Mouse (Mus musculus): ENCODE results near the gene Pdcd1lg2. TPM values are rescaled to one million over a fixed set of nuclear protein-coding genes. Genes with fewer than 3 reads are reported as not detected.

The Pdcd1lg2 gene
- polyA plus RNA-seq, 1 experiment from 2014 or later, result not detected

- Histone ChIP-seq H3K4me3 (ENCODE audit: low read depth, low read length) (no peak overlapping the region), H3K4me2 (ENCODE audit: low read depth, severe bottlenecking) (no peak overlapping the region), H3K27ac (replicated peaks; ENCODE audit: low read depth, low read length) (no peak overlapping the region), H3K9ac (ENCODE audit: low read length) (no peak overlapping the region), H3K36me3 (ENCODE audit: control insufficient read depth, insufficient read depth, low read length) (no peaks in the 10 kb centered on the region), H3K27me3 (ENCODE audit: control insufficient read depth, insufficient read depth, low read length) (no peaks in the 10 kb centered on the region), H3K4me1 (ENCODE audit: control insufficient read depth, insufficient read depth, low read length) (peaks cover 7% of the 10 kb centered on the region), H3K9me3 (ENCODE audit: control insufficient read depth, low read length) (no peaks in the 10 kb centered on the region)
- no peak for ATAC-seq (ENCODE audit: insufficient number of reproducible peaks, low FRiP score, low TSS enrichment, low read depth)
- 74% methylated on average over 4 of the region's 4 CpGs for WGBS
- DNase-seq (ENCODE audit: low spot score), result no peak
These were observed 64.5 kb downstream of the Pdcd1lg2 start for GRCm38 (mm10) chr19:29475210-29475620.

DNA sequence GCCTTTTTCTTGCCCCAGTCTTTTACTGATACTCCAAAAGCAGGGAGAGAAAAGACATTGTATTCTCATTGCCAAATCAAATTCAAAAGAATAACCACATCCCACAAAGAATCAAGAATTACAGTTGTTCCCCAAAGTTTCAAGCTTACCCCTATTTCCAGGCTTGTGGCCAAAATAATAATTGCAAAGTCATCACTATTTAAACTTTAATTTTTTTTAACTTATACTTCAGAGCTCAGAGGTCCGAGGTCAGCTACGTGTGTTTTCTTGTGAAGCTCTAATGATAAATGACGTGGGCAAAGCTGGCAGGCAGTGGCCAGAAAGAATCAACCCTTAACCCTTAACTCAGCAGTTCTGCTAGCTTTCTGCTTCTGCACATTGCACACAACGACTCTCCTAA, 67.9 kb downstream of the Pdcd1lg2 start:
- H3K4me1 ChIP-seq (ENCODE audit: control insufficient read depth, insufficient read depth, low read length), result no peaks in the 10 kb centered on the region
- no peaks in the 10 kb centered on the region for H3K9me3 ChIP-seq (ENCODE audit: control insufficient read depth, low read length)
- H3K9ac ChIP-seq (ENCODE audit: low read length), result no peak overlapping the region
- no peak overlapping the region for H3K27ac ChIP-seq (replicated peaks; ENCODE audit: low read depth, low read length)
- 28% methylated on average over 4 of the region's 4 CpGs for WGBS
- no peaks in the 10 kb centered on the region for H3K27me3 ChIP-seq (ENCODE audit: control insufficient read depth, insufficient read depth, low read length)
- no peak overlapping the region for H3K4me2 ChIP-seq (ENCODE audit: low read depth, severe bottlenecking)
- ATAC-seq (ENCODE audit: insufficient number of reproducible peaks, low FRiP score, low TSS enrichment, low read depth) (no peak), DNase-seq (ENCODE audit: low spot score) (no peak)
- H3K4me3 ChIP-seq (ENCODE audit: low read depth, low read length), result no peak overlapping the region
- no peaks in the 10 kb centered on the region for H3K36me3 ChIP-seq (ENCODE audit: control insufficient read depth, insufficient read depth, low read length)

DNA sequence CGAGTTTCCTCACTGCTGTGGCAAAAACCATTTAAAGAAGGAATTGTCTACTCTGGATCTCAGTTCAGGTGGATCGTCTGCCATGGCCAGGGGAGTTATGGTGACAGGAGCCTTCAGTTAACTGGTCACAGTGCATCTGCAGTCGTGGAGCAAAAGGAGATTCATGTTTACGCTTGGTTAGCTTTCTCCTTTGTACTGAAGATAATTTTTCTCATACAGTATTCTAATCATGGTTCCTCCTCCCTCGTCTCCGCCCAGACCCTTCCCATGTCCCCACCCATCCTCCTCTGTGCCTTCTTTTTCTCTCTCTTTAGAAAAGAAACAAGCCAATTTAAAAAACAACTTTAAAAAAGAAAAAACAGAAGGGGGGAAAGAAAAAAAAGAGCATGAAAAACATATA, 70.9 kb downstream of the Pdcd1lg2 start:
- no peak for ATAC-seq (ENCODE audit: insufficient number of reproducible peaks, low FRiP score, low TSS enrichment, low read depth)
- H3K27me3 ChIP-seq (ENCODE audit: control insufficient read depth, insufficient read depth, low read length), result no peaks in the 10 kb centered on the region
- H3K9ac ChIP-seq (ENCODE audit: low read length), result no peak overlapping the region
- H3K4me3 ChIP-seq (ENCODE audit: low read depth, low read length), result no peak overlapping the region
- 84% methylated on average over 6 of the region's 6 CpGs for WGBS
- H3K36me3 ChIP-seq (ENCODE audit: control insufficient read depth, insufficient read depth, low read length), result no peaks in the 10 kb centered on the region
- no peak for DNase-seq (ENCODE audit: low spot score)
- H3K4me2 ChIP-seq (ENCODE audit: low read depth, severe bottlenecking), result no peak overlapping the region
- H3K4me1 ChIP-seq (ENCODE audit: control insufficient read depth, insufficient read depth, low read length), result no peaks in the 10 kb centered on the region
- no peak overlapping the region for H3K27ac ChIP-seq (replicated peaks; ENCODE audit: low read depth, low read length)
- no peaks in the 10 kb centered on the region for H3K9me3 ChIP-seq (ENCODE audit: control insufficient read depth, low read length)

DNA sequence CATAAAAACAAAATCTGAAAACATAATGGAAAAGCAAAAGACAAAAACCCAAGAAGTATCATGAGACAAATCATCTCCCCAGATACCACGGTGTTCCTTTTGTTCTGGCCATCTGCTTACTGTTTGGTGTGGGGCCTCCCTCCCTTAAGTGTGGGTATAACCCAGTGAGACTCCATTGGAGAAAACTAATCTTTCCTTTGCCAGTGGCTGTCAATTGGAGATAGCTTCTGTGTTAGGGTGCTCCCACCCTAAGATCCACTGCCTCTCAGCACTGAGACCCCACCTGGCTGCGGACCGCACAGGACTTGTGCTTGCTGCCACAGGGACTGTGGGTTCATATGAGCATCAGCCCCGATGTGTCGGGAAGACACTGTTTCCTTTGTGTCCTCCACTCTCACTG, 71.4 kb downstream of the Pdcd1lg2 start:
- no peak for DNase-seq (ENCODE audit: low spot score)
- Histone ChIP-seq H3K4me3 (ENCODE audit: low read depth, low read length) (no peak overlapping the region), H3K4me1 (ENCODE audit: control insufficient read depth, insufficient read depth, low read length) (no peaks in the 10 kb centered on the region), H3K4me2 (ENCODE audit: low read depth, severe bottlenecking) (no peak overlapping the region), H3K9ac (ENCODE audit: low read length) (no peak overlapping the region), H3K9me3 (ENCODE audit: control insufficient read depth, low read length) (no peaks in the 10 kb centered on the region), H3K36me3 (ENCODE audit: control insufficient read depth, insufficient read depth, low read length) (no peaks in the 10 kb centered on the region), H3K27ac (replicated peaks; ENCODE audit: low read depth, low read length) (no peak overlapping the region), H3K27me3 (ENCODE audit: control insufficient read depth, insufficient read depth, low read length) (no peaks in the 10 kb centered on the region)
- 82% methylated on average over 5 of the region's 5 CpGs for WGBS
- ATAC-seq (ENCODE audit: insufficient number of reproducible peaks, low FRiP score, low TSS enrichment, low read depth), result no peak

DNA sequence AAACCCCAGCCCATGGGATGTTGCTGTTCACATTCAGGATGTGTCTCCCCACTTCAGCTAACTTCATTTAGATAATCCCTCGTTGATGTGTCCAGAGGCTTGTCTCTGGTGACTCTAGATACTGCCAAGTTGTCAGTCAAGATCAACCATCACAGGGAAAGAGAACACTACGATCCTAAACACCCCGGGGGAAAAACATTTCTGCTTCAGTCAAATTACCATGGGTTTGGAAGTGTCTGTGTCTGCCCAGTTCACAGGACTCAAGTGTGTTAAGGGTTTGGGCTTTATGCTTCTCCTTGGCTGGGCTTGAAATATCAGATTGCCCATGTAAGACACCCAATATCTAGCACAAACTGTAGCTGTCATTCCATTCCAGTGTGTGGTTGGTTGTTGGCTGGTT, 71.9 kb downstream of the Pdcd1lg2 start:
- DNase-seq (ENCODE audit: low spot score) (no peak), ATAC-seq (ENCODE audit: insufficient number of reproducible peaks, low FRiP score, low TSS enrichment, low read depth) (no peak)
- no peaks in the 10 kb centered on the region for H3K4me1 ChIP-seq (ENCODE audit: control insufficient read depth, insufficient read depth, low read length)
- no peak overlapping the region for H3K9ac ChIP-seq (ENCODE audit: low read length)
- H3K36me3 ChIP-seq (ENCODE audit: control insufficient read depth, insufficient read depth, low read length), result no peaks in the 10 kb centered on the region
- H3K4me2 ChIP-seq (ENCODE audit: low read depth, severe bottlenecking), result no peak overlapping the region
- no peak overlapping the region for H3K4me3 ChIP-seq (ENCODE audit: low read depth, low read length)
- no peaks in the 10 kb centered on the region for H3K9me3 ChIP-seq (ENCODE audit: control insufficient read depth, low read length)
- H3K27me3 ChIP-seq (ENCODE audit: control insufficient read depth, insufficient read depth, low read length), result no peaks in the 10 kb centered on the region
- 78% methylated on average over 3 of the region's 3 CpGs for WGBS
- H3K27ac ChIP-seq (replicated peaks; ENCODE audit: low read depth, low read length), result no peak overlapping the region

GRCm38 (mm10) chr19:29483386-29483785, 72.7 kb downstream of the Pdcd1lg2 start:
- Histone ChIP-seq H3K27ac (replicated peaks; ENCODE audit: low read depth, low read length) (no peak overlapping the region), H3K27me3 (ENCODE audit: control insufficient read depth, insufficient read depth, low read length) (no peaks in the 10 kb centered on the region), H3K9me3 (ENCODE audit: control insufficient read depth, low read length) (no peaks in the 10 kb centered on the region), H3K9ac (ENCODE audit: low read length) (no peak overlapping the region), H3K4me3 (ENCODE audit: low read depth, low read length) (no peak overlapping the region), H3K4me1 (ENCODE audit: control insufficient read depth, insufficient read depth, low read length) (no peaks in the 10 kb centered on the region), H3K4me2 (ENCODE audit: low read depth, severe bottlenecking) (no peak overlapping the region), H3K36me3 (ENCODE audit: control insufficient read depth, insufficient read depth, low read length) (no peaks in the 10 kb centered on the region)
- ATAC-seq (ENCODE audit: insufficient number of reproducible peaks, low FRiP score, low TSS enrichment, low read depth), result no peak
- DNase-seq (ENCODE audit: low spot score), result no peak
- 87% methylated on average over 2 of the region's 2 CpGs for WGBS

DNA sequence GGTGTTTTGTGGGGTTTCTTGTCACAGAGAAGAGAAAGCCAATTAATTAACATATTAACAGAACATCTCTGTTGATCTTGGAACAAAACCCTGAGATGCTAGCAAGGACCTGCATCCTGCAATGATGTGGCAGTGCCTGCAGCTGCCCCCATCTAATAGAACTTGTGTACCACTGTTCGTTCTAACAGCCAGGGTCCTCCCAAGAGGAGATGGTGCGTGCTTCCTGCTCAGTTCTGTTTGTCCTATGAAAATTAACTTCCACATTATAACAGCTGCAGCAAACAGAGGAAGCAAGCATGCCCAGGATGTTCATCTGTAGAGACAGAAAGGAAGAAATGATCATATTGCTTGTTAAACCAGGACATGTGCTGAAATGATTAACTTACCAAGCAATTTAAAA, 73.8 kb downstream of the Pdcd1lg2 start:
- DNase-seq (ENCODE audit: low spot score) (no peak), ATAC-seq (ENCODE audit: insufficient number of reproducible peaks, low FRiP score, low TSS enrichment, low read depth) (no peak)
- Histone ChIP-seq H3K9me3 (ENCODE audit: control insufficient read depth, low read length) (no peaks in the 10 kb centered on the region), H3K36me3 (ENCODE audit: control insufficient read depth, insufficient read depth, low read length) (no peaks in the 10 kb centered on the region), H3K4me2 (ENCODE audit: low read depth, severe bottlenecking) (no peak overlapping the region), H3K27me3 (ENCODE audit: control insufficient read depth, insufficient read depth, low read length) (no peaks in the 10 kb centered on the region), H3K4me1 (ENCODE audit: control insufficient read depth, insufficient read depth, low read length) (no peaks in the 10 kb centered on the region), H3K4me3 (ENCODE audit: low read depth, low read length) (no peak overlapping the region), H3K9ac (ENCODE audit: low read length) (no peak overlapping the region), H3K27ac (replicated peaks; ENCODE audit: low read depth, low read length) (no peak overlapping the region)
- 79% methylated on average over 2 of the region's 2 CpGs for WGBS

DNA sequence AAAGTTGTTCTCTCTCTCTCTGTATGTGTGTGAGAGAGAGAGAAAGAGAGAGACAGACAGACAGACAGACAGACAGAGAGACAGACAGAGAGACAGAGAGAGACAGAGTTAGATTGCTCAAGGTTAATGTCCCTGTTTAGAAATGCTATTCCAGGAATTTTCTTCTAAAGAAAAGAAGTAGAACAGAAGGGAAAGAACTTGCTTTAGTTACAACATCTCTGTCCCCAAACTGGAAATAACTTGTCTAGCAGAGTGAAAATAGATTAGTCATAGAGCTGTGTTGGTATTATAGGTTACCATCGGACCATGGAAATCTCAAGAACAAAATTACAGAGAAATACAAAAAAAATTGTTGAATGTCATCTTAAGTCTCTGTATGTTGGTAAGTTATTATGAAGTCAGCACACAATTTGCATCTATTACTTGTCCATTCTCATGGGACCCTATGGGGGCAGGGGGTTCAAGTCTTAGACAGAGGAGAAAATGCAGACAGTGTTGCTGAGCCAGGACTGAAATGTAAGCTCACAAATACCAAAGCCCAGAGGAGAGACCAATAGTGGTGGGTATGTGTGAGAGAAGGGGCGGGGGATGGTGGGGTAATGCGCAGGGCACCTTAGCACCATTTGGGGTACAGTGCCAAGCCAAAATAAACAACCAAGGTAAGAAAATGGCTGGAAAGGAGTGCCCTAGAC, 74.7 kb downstream of the Pdcd1lg2 start:
- 86% methylated on average over 3 of the region's 3 CpGs for WGBS
- ATAC-seq (ENCODE audit: insufficient number of reproducible peaks, low FRiP score, low TSS enrichment, low read depth) (no peak), DNase-seq (ENCODE audit: low spot score) (no peak)
- no peak overlapping the region for H3K4me2 ChIP-seq (ENCODE audit: low read depth, severe bottlenecking)
- no peaks in the 10 kb centered on the region for H3K27me3 ChIP-seq (ENCODE audit: control insufficient read depth, insufficient read depth, low read length)
- H3K27ac ChIP-seq (replicated peaks; ENCODE audit: low read depth, low read length), result no peak overlapping the region
- no peaks in the 10 kb centered on the region for H3K36me3 ChIP-seq (ENCODE audit: control insufficient read depth, insufficient read depth, low read length)
- H3K9me3 ChIP-seq (ENCODE audit: control insufficient read depth, low read length), result no peaks in the 10 kb centered on the region
- H3K9ac ChIP-seq (ENCODE audit: low read length), result no peak overlapping the region
- no peak overlapping the region for H3K4me3 ChIP-seq (ENCODE audit: low read depth, low read length)
- no peaks in the 10 kb centered on the region for H3K4me1 ChIP-seq (ENCODE audit: control insufficient read depth, insufficient read depth, low read length)
